In genomic region chr12:113140616-113141411, GRCm38 (mm10) we compare ENCODE assay signal across 8 mouse cellular contexts. TPM values are rescaled to one million over a fixed set of nuclear protein-coding genes. Genes with fewer than 3 reads are reported as not detected.
DNase-seq lines count a peak whose midpoint lies in the region; ATAC-seq and TF ChIP-seq lines count a peak whose summit lies in the region.

No protein-coding gene starts in this region.

- peak overlapping the region; percentile 56 for H3K27ac ChIP-seq in spleen, adult 2 months (ENCODE audit: insufficient read depth, low read length)
- H3K27ac ChIP-seq in embryonic facial prominence, embryonic 15.5 days (replicated peaks): peak overlapping the region; percentile 75
- H3K27ac ChIP-seq in heart, postnatal 0 days (ENCODE audit: low read depth): peak overlapping the region; percentile 98

- H3K36me3 ChIP-seq in spleen, adult 2 months (ENCODE audit: control insufficient read depth, insufficient read depth, low read length): peaks cover 9% of the 10 kb centered on the region
- peaks cover 25% of the 10 kb centered on the region for H3K36me3 ChIP-seq in embryonic facial prominence, embryonic 15.5 days
- H3K36me3 ChIP-seq in heart, postnatal 0 days (replicated peaks; ENCODE audit: control insufficient read depth, insufficient read depth, low read length): peaks cover 39% of the 10 kb centered on the region

- TF ChIP-seq POLR2A in spleen, adult 2 months (IDR thresholded peaks at IDR 0.05; ENCODE audit: low read depth, low read length): no peak

- no peak for TF ChIP-seq CTCF in spleen, adult 2 months (IDR thresholded peaks at IDR 0.05; ENCODE audit: extremely low read depth, insufficient read depth, insufficient read length, insufficient replicate concordance)
- no peak for TF ChIP-seq CTCF in heart, postnatal 0 days (IDR thresholded peaks at IDR 0.05; ENCODE audit: low read depth)

- H3K9ac ChIP-seq in embryonic facial prominence, embryonic 15.5 days: peak overlapping the region; percentile 44
- peak overlapping the region; percentile 95 for H3K9ac ChIP-seq in heart, postnatal 0 days (replicated peaks; ENCODE audit: low read depth, low read length)

- H3K4me2 ChIP-seq in embryonic facial prominence, embryonic 15.5 days (replicated peaks): peak overlapping the region; percentile 91
- peak overlapping the region; percentile 91 for H3K4me2 ChIP-seq in heart, postnatal 0 days (ENCODE audit: low read depth, low read length)

- H3K9me3 ChIP-seq in embryonic facial prominence, embryonic 15.5 days (replicated peaks): no peaks in the 10 kb centered on the region
- no peaks in the 10 kb centered on the region for H3K9me3 ChIP-seq in heart, postnatal 0 days (replicated peaks; ENCODE audit: control insufficient read depth, low read length)

- H3K4me1 ChIP-seq in spleen, adult 2 months (ENCODE audit: control insufficient read depth, insufficient read depth, insufficient read length): peaks cover 11% of the 10 kb centered on the region; the same call in 1 of the 2 replicates
- H3K4me1 ChIP-seq in embryonic facial prominence, embryonic 15.5 days: peaks cover 51% of the 10 kb centered on the region
- peaks cover 41% of the 10 kb centered on the region for H3K4me1 ChIP-seq in heart, postnatal 0 days (ENCODE audit: control insufficient read depth, insufficient read depth)

- H3K4me3 ChIP-seq in spleen, adult 2 months (ENCODE audit: extremely low read depth, insufficient read depth, insufficient read length): peak overlapping the region; percentile 61
- peak overlapping the region; percentile 58 for H3K4me3 ChIP-seq in embryonic facial prominence, embryonic 15.5 days (replicated peaks)
- H3K4me3 ChIP-seq in heart, postnatal 0 days (ENCODE audit: low read depth, low read length): peak overlapping the region; percentile 88

- DNase-seq in spleen, adult 2 months (ENCODE audit: low read depth in 1 of 2, low spot score in 2 of 2): no peak
- no peak for DNase-seq in spleen, postnatal 10 days (ENCODE audit: low spot score in 2 of 2)
- DNase-seq in heart, postnatal 0 days (ENCODE audit: low spot score): peak; percentile 48
- peak; percentile 61 for DNase-seq in kidney, postnatal 10 days
- peak; percentile 68 for DNase-seq in lung, postnatal 36 days
- no peak for DNase-seq in layer of hippocampus, postnatal 25 days (ENCODE audit: extremely low spot score in 1 of 2, low spot score in 1 of 2)
- no peak for DNase-seq in spleen, adult 12 weeks (ENCODE audit: low spot score)

- 0 out of 2 replicates have a peak, but pooled peaks cover 3% of the 10 kb centered on the region for H3K27me3 ChIP-seq in spleen, adult 2 months (ENCODE audit: control insufficient read depth, insufficient read depth, low read length)
- H3K27me3 ChIP-seq in embryonic facial prominence, embryonic 15.5 days: peaks cover 27% of the 10 kb centered on the region
- H3K27me3 ChIP-seq in heart, postnatal 0 days (ENCODE audit: control insufficient read depth, insufficient read depth, low read length): no peaks in the 10 kb centered on the region

- 8% methylated on average over 49 of the region's 49 CpGs for WGBS in spleen, adult 2 months
- WGBS in embryonic facial prominence, embryonic 15.5 days: 3% methylated on average over 47 of the region's 49 CpGs
- WGBS in heart, postnatal 0 days: 1% methylated on average over 48 of the region's 49 CpGs

- peak; percentile 5; the same call in 1 of the 2 replicates for ATAC-seq in embryonic facial prominence, embryonic 15.5 days (ENCODE audit: insufficient number of reproducible peaks, low FRiP score, low TSS enrichment, low read depth)
- ATAC-seq in heart, postnatal 0 days (ENCODE audit: insufficient read depth, low read depth): no peak; the same call in 1 of the 2 replicates

- TF ChIP-seq EP300 in heart, postnatal 0 days (IDR thresholded peaks at IDR 0.05; ENCODE audit: low read depth): no peak; the same call in 1 of the 2 replicates

RNA-seq across cellular contexts. Expression of gene Crip2, which starts 0.8 kb away (rescaled TPM):
- 137 and 141 TPM in 2 replicates for polyA plus RNA-seq in spleen, adult 2 months (2012; rRNA removed)
- polyA plus RNA-seq in embryonic facial prominence, embryonic 15.5 days (2015; fragmentation: Nextera tagmentation; extraction: Ambion mirVana): 150 and 162 TPM in 2 replicates
- 1,394 and 1,556 TPM in 2 replicates for total RNA-seq in heart, postnatal 0 days (2014; rRNA removed; ENCODE audit: low replicate concordance)
- 2,321 and 2,395 TPM in 2 replicates for polyA plus RNA-seq in heart, postnatal 0 days (2015; fragmentation: Nextera tagmentation; extraction: Ambion mirVana)
- 100 to 1,000 TPM; 110 to 113 TPM for total RNA-seq in layer of hippocampus, postnatal 25 days (2021)

RNA-seq across cellular contexts. Expression of gene Crip1, which starts 5.3 kb away (rescaled TPM):
- 414 and 544 TPM in 2 replicates for polyA plus RNA-seq in spleen, adult 2 months (2012; rRNA removed)
- polyA plus RNA-seq in embryonic facial prominence, embryonic 15.5 days (2015; fragmentation: Nextera tagmentation; extraction: Ambion mirVana): 436 and 462 TPM in 2 replicates
- 286 and 487 TPM in 2 replicates for total RNA-seq in heart, postnatal 0 days (2014; rRNA removed; ENCODE audit: low replicate concordance)
- polyA plus RNA-seq in heart, postnatal 0 days (2015; fragmentation: Nextera tagmentation; extraction: Ambion mirVana): 831 and 871 TPM in 2 replicates
- 10 to 100 TPM in 1 of 2 experiments, 1 to 10 TPM in 1; 7.6 to 12.6 TPM for total RNA-seq in layer of hippocampus, postnatal 25 days (2021)

RNA-seq across cellular contexts. Expression of gene Tedc1, which starts 15.4 kb away (rescaled TPM):
- polyA plus RNA-seq in spleen, adult 2 months (2012; rRNA removed): 16.8 and 23.2 TPM in 2 replicates
- 29.6 and 36.8 TPM in 2 replicates for polyA plus RNA-seq in embryonic facial prominence, embryonic 15.5 days (2015; fragmentation: Nextera tagmentation; extraction: Ambion mirVana)
- 6.7 and 16.5 TPM in 2 replicates for total RNA-seq in heart, postnatal 0 days (2014; rRNA removed; ENCODE audit: low replicate concordance)
- polyA plus RNA-seq in heart, postnatal 0 days (2015; fragmentation: Nextera tagmentation; extraction: Ambion mirVana): 4.5 and 4.9 TPM in 2 replicates
- 1 to 10 TPM; 1.1 to 1.2 TPM for total RNA-seq in layer of hippocampus, postnatal 25 days (2021)

RNA-seq across cellular contexts. Expression of gene Mta1, which starts 42.7 kb away (rescaled TPM):
- 55.6 and 77.7 TPM in 2 replicates for polyA plus RNA-seq in spleen, adult 2 months (2012; rRNA removed)
- 14.7 and 15.6 TPM in 2 replicates for polyA plus RNA-seq in embryonic facial prominence, embryonic 15.5 days (2015; fragmentation: Nextera tagmentation; extraction: Ambion mirVana)
- total RNA-seq in heart, postnatal 0 days (2014; rRNA removed; ENCODE audit: low replicate concordance): 26.3 and 32.0 TPM in 2 replicates
- polyA plus RNA-seq in heart, postnatal 0 days (2015; fragmentation: Nextera tagmentation; extraction: Ambion mirVana): 10.9 and 11.8 TPM in 2 replicates
- 10 to 100 TPM; 73.9 to 84.4 TPM for total RNA-seq in layer of hippocampus, postnatal 25 days (2021)

RNA-seq across cellular contexts. Expression of gene Tmem121, which starts 44.9 kb away (rescaled TPM):
- 1.7 and 2.1 TPM in 2 replicates for polyA plus RNA-seq in spleen, adult 2 months (2012; rRNA removed)
- polyA plus RNA-seq in embryonic facial prominence, embryonic 15.5 days (2015; fragmentation: Nextera tagmentation; extraction: Ambion mirVana): 17.0 and 17.5 TPM in 2 replicates
- total RNA-seq in heart, postnatal 0 days (2014; rRNA removed; ENCODE audit: low replicate concordance): 0.97 and 4.8 TPM in 2 replicates
- polyA plus RNA-seq in heart, postnatal 0 days (2015; fragmentation: Nextera tagmentation; extraction: Ambion mirVana): 1.2 TPM in 2 replicates
- 10 to 100 TPM; 22.6 to 23.3 TPM for total RNA-seq in layer of hippocampus, postnatal 25 days (2021)

Comparison
In these comparisons a context has a peak if more than half of its experiments do, and no peak if none do; other contexts are left out.
1. DNase-seq: peak in heart, postnatal 0 days (single experiment), kidney, postnatal 10 days (single experiment) and lung, postnatal 36 days (single experiment); none in spleen, adult 2 months (0 of 2), spleen, postnatal 10 days (0 of 2), layer of hippocampus, postnatal 25 days (0 of 2) and spleen, adult 12 weeks (single experiment).
2. RNA of gene Crip2, which starts 0.8 kb away (polyA plus RNA-seq): 2,321 to 2,395 TPM in heart, postnatal 0 days; 150 to 162 TPM in embryonic facial prominence, embryonic 15.5 days and 137 to 141 TPM in spleen, adult 2 months; every median in the first group is over 10 times any median in the second.
3. Peak in every context shown above with its lines, with median percentiles within 50 percentile points of each other: H3K27ac ChIP-seq and H3K4me3 ChIP-seq.